Mouse (Mus musculus) stomach, embryonic 14.5 days (tissue): ENCODE measurements around the gene Tsn. TPM values are rescaled to one million over a fixed set of nuclear protein-coding genes. Genes with fewer than 3 reads are reported as not detected.

Source experiments
- ATAC-seq: fragments of 200-750 bp; cut with Nextera tagmentation; 2 replicates; pipeline ENCODE4 v1.8.0; 2017; ENCODE audit warnings: low read depth, moderate TSS enrichment; ENCODE audit not compliant: insufficient number of reproducible peaks, insufficient read depth, low FRiP score
- H3K27ac ChIP-seq: fragments of 300-500 bp; sonication (generic); 2 replicates; pipeline ENCODE4 v1.5.1; 2014; ENCODE audit warnings: mild to moderate bottlenecking, low read length, moderate library complexity, mixed read lengths
- H3K27me3 ChIP-seq: fragments of 300-500 bp; sonication (generic); 2 replicates; pipeline ENCODE4 v1.6.1; 2014; ENCODE audit warnings: low read length, control low read depth, mixed read lengths; ENCODE audit not compliant: control insufficient read depth, insufficient read depth
- H3K36me3 ChIP-seq: fragments of 300-500 bp; sonication (generic); 2 replicates; pipeline ENCODE4 v1.6.1; 2014; ENCODE audit warnings: mild to moderate bottlenecking, control low read depth, low read length, moderate library complexity, mixed read lengths; ENCODE audit not compliant: control insufficient read depth, insufficient read depth
- H3K4me1 ChIP-seq: fragments of 300-500 bp; sonication (generic); 2 replicates; pipeline ENCODE4 v1.6.1; 2014; ENCODE audit warnings: low read length, control low read depth, mixed read lengths; ENCODE audit not compliant: control insufficient read depth, insufficient read depth
- H3K4me2 ChIP-seq: fragments of 300-500 bp; sonication (generic); replicated peaks from 2 replicates; pipeline ENCODE4 v1.6.1; 2014; ENCODE audit warnings: low read depth, low read length, control low read depth
- H3K4me3 ChIP-seq: fragments of 300-500 bp; sonication (generic); 2 replicates; pipeline ENCODE4 v1.5.1; 2014; ENCODE audit warnings: low read depth, low read length, control low read depth
- H3K9ac ChIP-seq: fragments of 300-500 bp; sonication (generic); replicated peaks from 2 replicates; pipeline ENCODE4 v1.6.1; 2014; ENCODE audit warnings: low read depth, mild to moderate bottlenecking, control low read depth, low read length, moderate library complexity, mixed read lengths
- H3K9me3 ChIP-seq: fragments of 300-500 bp; sonication (generic); 2 replicates; pipeline ENCODE4 v1.6.1; 2016; ENCODE audit warnings: low read depth, low read length, control low read depth; ENCODE audit not compliant: control insufficient read depth
- WGBS: fragments of 180-500 bp; shearing (Covaris S2); extraction: QIAGEN DNeasy Blood & Tissue Kit; methylation state at CpG from one replicate; pipeline ENCODE4 v1.1.7; 2014; 5-methylcytosine and 5-hydroxymethylcytosine counted together
- polyA plus RNA-seq: library from polyadenylated mRNA; unstranded; fragments of >200 nt; fragmentation: Nextera tagmentation; extraction: Ambion mirVana; gene quantifications from 2 replicates; pipeline ENCODE4 v1.2.1, GENCODE M21; 2014

Gene Tsn
- polyA plus RNA-seq, 1 experiment from 2014 or later = 290 TPM

DNA sequence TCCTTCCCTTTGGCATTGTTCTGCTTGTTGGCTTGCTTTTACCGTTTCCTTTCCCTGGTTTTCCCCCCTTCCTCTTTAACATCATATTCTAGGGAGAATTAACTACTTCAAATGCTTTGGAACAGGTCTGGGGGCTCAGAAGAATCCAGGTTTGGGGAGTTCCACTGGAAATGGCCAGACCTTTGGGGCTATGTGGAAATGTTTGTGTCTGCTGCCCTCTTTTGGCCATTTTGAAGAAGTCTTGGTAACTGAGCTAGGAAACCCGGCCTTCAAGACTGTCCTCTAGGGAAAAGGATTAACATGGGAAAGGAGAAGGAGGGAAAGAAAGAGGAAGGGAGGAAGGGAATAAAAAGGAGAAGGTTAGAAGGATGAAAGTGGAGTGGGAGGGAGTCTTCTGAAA lies 36.4 kb downstream of the Tsn start:
- Histone ChIP-seq H3K4me2 (no peak overlapping the region), H3K9ac (no peak overlapping the region), H3K9me3 (no peaks in the 10 kb centered on the region), H3K4me1 (no peaks in the 10 kb centered on the region), H3K27me3 (no peaks in the 10 kb centered on the region), H3K27ac (no peak overlapping the region), H3K4me3 (no peak overlapping the region), H3K36me3 (no peaks in the 10 kb centered on the region)
- WGBS = 18% methylated on average over 2 of the region's 2 CpGs
- no peak for ATAC-seq

DNA sequence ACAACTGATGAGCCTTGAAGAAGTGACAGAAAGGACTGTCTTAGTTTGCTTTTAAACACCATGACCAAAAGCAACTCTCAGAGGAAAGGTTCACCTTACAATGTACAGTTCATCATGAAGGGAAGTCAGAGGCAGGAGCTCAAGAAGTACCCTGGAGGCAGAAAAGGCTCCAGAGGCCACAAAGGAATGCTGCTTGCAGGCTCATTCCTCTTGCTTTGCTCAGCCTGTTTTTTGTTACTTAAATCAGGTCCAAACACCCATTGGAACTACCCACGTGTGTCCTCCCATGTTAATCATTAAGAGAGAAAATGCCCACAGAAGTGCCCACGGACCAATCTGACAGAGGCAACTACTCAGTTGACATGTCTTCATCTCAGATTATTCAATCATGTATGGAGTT lies 59.6 kb downstream of the Tsn start:
- Histone ChIP-seq H3K4me2 (no peak overlapping the region), H3K4me3 (no peak overlapping the region), H3K27me3 (no peaks in the 10 kb centered on the region), H3K9ac (no peak overlapping the region), H3K9me3 (no peaks in the 10 kb centered on the region), H3K36me3 (no peaks in the 10 kb centered on the region), H3K27ac (no peak overlapping the region), H3K4me1 (no peaks in the 10 kb centered on the region)
- WGBS = 37% methylated on average over 2 of the region's 2 CpGs
- no peak for ATAC-seq

Other genes starting within 250 kb of the Tsn start
- 0.10 and 0.25 TPM in 2 replicates for gene Gm29106, start 135.2 kb downstream of the Tsn start, polyA plus RNA-seq
- gene Nifk, start 10.1 kb upstream of the Tsn start, polyA plus RNA-seq = 72.3 and 75.0 TPM in 2 replicates
- gene Clasp1, start 77.3 kb upstream of the Tsn start, polyA plus RNA-seq = 64.2 and 76.5 TPM in 2 replicates